Mouse (Mus musculus) intestine, embryonic 14.5 days (tissue): ENCODE measurements around the gene Oas1d. TPM values are rescaled to one million over a fixed set of nuclear protein-coding genes. Genes with fewer than 3 reads are reported as not detected.
"Not testable (repeated sequence)": the region's sequence is repeated elsewhere in the genome, so short reads cannot be mapped to it uniquely, and the experiment has no call there.

Source experiments
- ATAC-seq: fragments of 200-750 bp; cut with Nextera tagmentation; replicated peaks from 2 replicates; pipeline ENCODE4 v1.8.0; 2017; ENCODE audit warnings: low read depth, moderate number of reproducible peaks, moderate TSS enrichment, moderate library complexity; ENCODE audit not compliant: low FRiP score, low TSS enrichment
- DNase-seq: peaks from one replicate; pipeline ENCODE4 v3.0.0-alpha.2; 2018; ENCODE audit warnings: low spot score
- H3K27ac ChIP-seq: fragments of 300-500 bp; sonication (generic); 2 replicates; pipeline ENCODE4 v1.5.1; 2014; ENCODE audit warnings: low read depth, mild to moderate bottlenecking, control low read depth
- H3K27me3 ChIP-seq: fragments of 300-500 bp; sonication (generic); replicated peaks from 2 replicates; pipeline ENCODE4 v1.6.1; 2014; ENCODE audit warnings: low read length, control low read depth; ENCODE audit not compliant: control insufficient read depth, insufficient read depth
- H3K36me3 ChIP-seq: fragments of 300-500 bp; sonication (generic); 2 replicates; pipeline ENCODE4 v1.6.1; 2014; ENCODE audit warnings: low read length, control low read depth; ENCODE audit not compliant: control insufficient read depth, insufficient read depth
- H3K4me1 ChIP-seq: fragments of 300-500 bp; sonication (generic); replicated peaks from 2 replicates; pipeline ENCODE4 v1.6.1; 2014; ENCODE audit warnings: low read length, control low read depth, mixed read lengths; ENCODE audit not compliant: control insufficient read depth, insufficient read depth
- H3K4me2 ChIP-seq: fragments of 300-500 bp; sonication (generic); 2 replicates; pipeline ENCODE4 v1.6.1; 2014; ENCODE audit warnings: low read length
- H3K4me3 ChIP-seq: fragments of 300-500 bp; sonication (generic); 2 replicates; pipeline ENCODE4 v1.5.1; 2014; ENCODE audit warnings: low read depth, low read length, control low read depth, mixed read lengths
- H3K9ac ChIP-seq: fragments of 300-500 bp; sonication (generic); 2 replicates; pipeline ENCODE4 v1.6.1; 2014; ENCODE audit warnings: mild to moderate bottlenecking, low read length
- H3K9me3 ChIP-seq: fragments of 300-500 bp; sonication (generic); 2 replicates; pipeline ENCODE4 v1.6.1; 2016; ENCODE audit warnings: low read length, control low read depth; ENCODE audit not compliant: control insufficient read depth
- WGBS: fragments of 180-500 bp; shearing (Covaris S2); extraction: QIAGEN DNeasy Blood & Tissue Kit; methylation state at CpG from one replicate; pipeline ENCODE4 v1.1.7; 2014; 5-methylcytosine and 5-hydroxymethylcytosine counted together
- polyA plus RNA-seq: library from polyadenylated mRNA; unstranded; fragments of >200 nt; fragmentation: Nextera tagmentation; extraction: Ambion mirVana; gene quantifications from 2 replicates; pipeline ENCODE4 v1.2.1, GENCODE M21; 2014

Oas1d gene
- polyA plus RNA-seq, 1 experiment from 2014 or later = 0.11 TPM

GRCm38 (mm10) chr5:120919156-120919935, 5.0 kb downstream of the Oas1d start:
- H3K9ac ChIP-seq, H3K9me3 ChIP-seq, H3K4me1 ChIP-seq, H3K4me2 ChIP-seq, H3K36me3 ChIP-seq, H3K27me3 ChIP-seq, ATAC-seq, DNase-seq, H3K4me3 ChIP-seq, H3K27ac ChIP-seq: not testable (repeated sequence)
- 72% methylated on average over 2 of the region's 2 CpGs for WGBS

GRCm38 (mm10) chr5:120920296-120920695, 6.0 kb downstream of the Oas1d start:
- H3K9ac ChIP-seq = no peak overlapping the region
- WGBS = 86% methylated on average over 3 of the region's 3 CpGs
- DNase-seq (no peak), ATAC-seq (no peak)
- 0 out of 2 replicates have a peak, but pooled peaks cover 4% of the 10 kb centered on the region for H3K4me1 ChIP-seq
- H3K27me3 ChIP-seq = no peaks in the 10 kb centered on the region
- H3K9me3 ChIP-seq = no peaks in the 10 kb centered on the region
- H3K4me2 ChIP-seq = no peak overlapping the region
- no peak overlapping the region for H3K4me3 ChIP-seq
- H3K36me3 ChIP-seq = no peaks in the 10 kb centered on the region
- H3K27ac ChIP-seq = no peak overlapping the region

- WGBS = 55% methylated on average over 4 of the region's 4 CpGs
- Histone ChIP-seq H3K27me3 (no peaks in the 10 kb centered on the region), H3K4me2 (no peak overlapping the region), H3K4me1 (0 out of 2 replicates have a peak, but pooled peaks cover 4% of the 10 kb centered on the region), H3K9ac (no peak overlapping the region), H3K4me3 (no peak overlapping the region), H3K36me3 (no peaks in the 10 kb centered on the region), H3K9me3 (no peaks in the 10 kb centered on the region), H3K27ac (no peak overlapping the region)
- 0 out of 2 replicates have a peak, but pooled peaks have one; percentile 66 for ATAC-seq
- DNase-seq = no peak
These were observed 9.6 kb downstream of the Oas1d start for GRCm38 (mm10) chr5:120923969-120924368.

- H3K9ac ChIP-seq, H3K9me3 ChIP-seq, H3K4me3 ChIP-seq, DNase-seq, H3K4me1 ChIP-seq, H3K27ac ChIP-seq, H3K27me3 ChIP-seq, H3K4me2 ChIP-seq, H3K36me3 ChIP-seq: not testable (repeated sequence)
- peak; percentile 59 for ATAC-seq
- WGBS = 68% methylated on average over 4 of the region's 4 CpGs
These were observed 10.2 kb downstream of the Oas1d start for GRCm38 (mm10) chr5:120924520-120924919.

GRCm38 (mm10) chr5:120926311-120926710, 12.0 kb downstream of the Oas1d start:
- not testable (repeated sequence) for H3K4me1 ChIP-seq, H3K4me2 ChIP-seq, H3K4me3 ChIP-seq, ATAC-seq, H3K27ac ChIP-seq, H3K9ac ChIP-seq, DNase-seq, H3K9me3 ChIP-seq, H3K36me3 ChIP-seq, H3K27me3 ChIP-seq
- WGBS = 56% methylated on average over 2 of the region's 2 CpGs

GRCm38 (mm10) chr5:120927036-120927435, 12.7 kb downstream of the Oas1d start:
- ATAC-seq (no peak), DNase-seq (no peak)
- Histone ChIP-seq H3K4me2 (no peak overlapping the region), H3K36me3 (no peaks in the 10 kb centered on the region), H3K27me3 (no peaks in the 10 kb centered on the region), H3K27ac (no peak overlapping the region), H3K9ac (no peak overlapping the region), H3K4me3 (no peak overlapping the region), H3K4me1 (0 out of 2 replicates have a peak, but pooled peaks cover 4% of the 10 kb centered on the region), H3K9me3 (no peaks in the 10 kb centered on the region)
- WGBS = 27% methylated on average over 1 of the region's 1 CpGs

GRCm38 (mm10) chr5:120933966-120934365, 19.6 kb downstream of the Oas1d start:
- Histone ChIP-seq H3K4me1 (no peaks in the 10 kb centered on the region), H3K27me3 (no peaks in the 10 kb centered on the region), H3K36me3 (no peaks in the 10 kb centered on the region), H3K9ac (no peak overlapping the region), H3K27ac (no peak overlapping the region), H3K4me2 (no peak overlapping the region), H3K9me3 (no peaks in the 10 kb centered on the region), H3K4me3 (no peak overlapping the region)
- DNase-seq = no peak
- no peak for ATAC-seq
- WGBS = 25% methylated on average over 5 of the region's 5 CpGs

- H3K27ac ChIP-seq = no peak overlapping the region
- H3K4me1 ChIP-seq = no peaks in the 10 kb centered on the region
- H3K27me3 ChIP-seq = no peaks in the 10 kb centered on the region
- ATAC-seq (peak; percentile 60), DNase-seq (no peak)
- no peak overlapping the region for H3K4me3 ChIP-seq
- no peak overlapping the region for H3K9ac ChIP-seq
- no peaks in the 10 kb centered on the region for H3K36me3 ChIP-seq
- H3K4me2 ChIP-seq = no peak overlapping the region
- H3K9me3 ChIP-seq = no peaks in the 10 kb centered on the region
- 70% methylated on average over 4 of the region's 4 CpGs for WGBS
These were observed 23.5 kb downstream of the Oas1d start for GRCm38 (mm10) chr5:120937841-120938240.

- no peak overlapping the region for H3K27ac ChIP-seq
- WGBS = 50% methylated on average over 8 of the region's 8 CpGs
- H3K27me3 ChIP-seq = no peaks in the 10 kb centered on the region
- no peaks in the 10 kb centered on the region for H3K36me3 ChIP-seq
- no peak for ATAC-seq
- no peak overlapping the region for H3K9ac ChIP-seq
- no peak for DNase-seq
- no peak overlapping the region for H3K4me3 ChIP-seq
- no peaks in the 10 kb centered on the region for H3K4me1 ChIP-seq
- H3K4me2 ChIP-seq = no peak overlapping the region
- no peaks in the 10 kb centered on the region for H3K9me3 ChIP-seq
These were observed 24.2 kb downstream of the Oas1d start for GRCm38 (mm10) chr5:120938586-120938985.
